Mouse (Mus musculus): ENCODE data around the gene Cacng5.

The Cacng5 gene

DNA sequence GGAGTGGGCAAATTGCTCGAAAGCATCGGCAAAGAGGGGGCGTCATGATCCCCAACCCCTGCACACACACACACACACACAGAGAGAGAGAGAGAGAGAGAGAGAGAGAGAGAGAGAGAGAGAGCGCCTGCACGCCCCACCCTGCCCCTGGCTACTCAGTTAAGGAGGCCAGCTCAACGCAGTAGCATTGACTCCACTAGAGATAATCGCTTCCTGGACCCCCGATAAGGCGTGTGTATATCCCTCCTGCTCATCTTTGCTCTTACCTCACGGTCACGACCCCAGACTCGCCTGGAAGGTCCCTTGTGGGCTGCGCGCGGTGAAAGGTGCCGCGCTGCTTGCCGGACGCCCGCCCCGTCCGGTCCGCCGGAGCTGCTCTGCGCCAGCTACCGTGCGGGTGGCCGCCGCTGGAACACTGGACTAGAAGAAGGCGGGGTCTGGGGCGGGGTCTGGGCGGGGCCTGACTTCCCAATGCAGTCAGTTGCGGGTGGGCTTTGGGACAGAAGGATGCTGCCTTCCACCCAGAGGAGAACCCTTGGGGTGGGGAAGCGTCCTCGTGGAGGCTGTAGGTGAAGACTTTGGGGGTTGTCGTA, at the start of gene Cacng5:
Gene Cacng5 (minus strand): TSS at position 422 of the 593 bp plus-strand sequence.
- DNase-seq (ENCODE audit: low read depth): no peak

DNA sequence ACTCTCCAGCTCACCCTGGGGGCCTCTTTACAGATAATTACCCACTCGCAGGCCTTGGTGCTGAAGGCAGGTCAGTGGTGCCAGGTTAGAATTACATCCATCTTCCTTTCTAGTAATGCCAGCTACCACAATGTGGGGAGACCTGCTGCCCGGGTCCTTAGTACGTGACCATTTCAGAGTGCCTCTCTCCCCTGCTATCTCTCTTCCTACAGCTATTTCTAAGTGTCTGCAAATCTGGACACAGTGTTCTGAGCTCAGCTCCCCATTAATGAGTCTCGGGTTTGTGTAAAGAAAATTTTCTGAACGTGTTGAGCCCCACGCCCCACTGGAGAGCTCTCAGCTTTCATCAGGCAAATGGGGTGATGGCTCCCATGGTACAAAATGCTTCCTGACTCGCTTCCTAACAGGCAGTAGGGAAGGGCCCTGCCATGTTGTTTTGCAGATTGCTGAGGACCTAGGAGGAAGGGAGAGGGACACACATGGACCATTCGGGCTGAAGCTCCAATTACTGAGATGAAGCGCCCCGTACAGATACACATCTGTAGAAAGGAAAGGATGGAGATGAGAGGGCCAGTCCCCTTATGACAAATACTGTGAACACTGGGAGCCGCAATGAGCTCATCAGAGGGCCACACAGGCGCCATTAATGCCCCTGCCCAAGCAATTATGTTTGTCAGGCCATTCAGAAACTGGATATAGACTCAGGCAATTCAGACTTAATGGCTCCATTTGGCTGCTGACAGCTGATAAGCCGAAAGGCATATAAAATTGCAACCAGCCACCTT, 42.9 kb upstream of the Cacng5 start:
- no peak for DNase-seq (ENCODE audit: low read depth)

- no peak for DNase-seq (ENCODE audit: low read depth)
Observed at GRCm38 (mm10) chr11:107955191-107956062, 40.6 kb upstream of the Cacng5 start.

DNA sequence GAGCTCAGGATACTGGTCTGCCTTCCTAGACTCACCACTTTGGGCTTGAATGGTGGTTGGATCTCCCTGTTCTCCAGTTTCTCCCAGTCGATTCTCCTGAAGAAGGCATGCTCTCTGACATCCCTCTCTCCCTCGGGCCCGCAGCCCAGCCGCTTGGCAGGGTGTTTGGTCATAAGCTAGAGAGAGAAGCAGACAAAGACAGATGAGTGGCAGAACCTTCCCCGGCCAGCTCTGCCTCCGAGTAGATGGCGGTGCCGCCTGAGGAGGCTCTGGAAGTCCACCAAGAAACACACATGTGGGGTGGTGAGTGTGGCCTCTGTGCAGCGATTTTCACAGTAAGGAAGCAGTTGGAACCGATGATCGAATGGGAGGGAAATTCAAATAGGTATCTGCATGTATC, 36.6 kb upstream of the Cacng5 start:
- no peak for DNase-seq (ENCODE audit: low read depth)

GRCm38 (mm10) chr11:107950658-107951057, 35.8 kb upstream of the Cacng5 start:
- no peak for DNase-seq (ENCODE audit: low read depth)

GRCm38 (mm10) chr11:107950211-107950610, 35.4 kb upstream of the Cacng5 start:
- no peak for DNase-seq (ENCODE audit: low read depth)

DNA sequence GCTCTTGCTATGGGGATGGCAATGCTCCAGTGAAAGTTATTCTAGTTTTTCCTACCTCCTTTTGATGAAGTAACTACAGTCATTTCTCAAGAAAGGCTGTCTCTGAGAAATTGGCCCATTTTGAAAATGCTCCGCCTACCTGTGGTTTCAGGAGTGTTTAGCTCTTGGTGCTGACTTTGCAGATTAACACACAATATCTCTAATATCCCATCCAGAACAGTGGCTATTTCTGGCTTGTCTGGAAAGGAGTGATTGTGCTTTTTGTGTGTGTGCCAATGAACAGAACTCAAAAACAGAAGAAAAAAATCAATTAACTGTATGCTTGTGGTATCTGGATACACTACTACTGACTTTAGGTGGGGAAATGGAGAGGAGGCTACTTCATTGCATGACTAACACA, 33.1 kb upstream of the Cacng5 start:
- DNase-seq (ENCODE audit: low read depth): no peak

DNA sequence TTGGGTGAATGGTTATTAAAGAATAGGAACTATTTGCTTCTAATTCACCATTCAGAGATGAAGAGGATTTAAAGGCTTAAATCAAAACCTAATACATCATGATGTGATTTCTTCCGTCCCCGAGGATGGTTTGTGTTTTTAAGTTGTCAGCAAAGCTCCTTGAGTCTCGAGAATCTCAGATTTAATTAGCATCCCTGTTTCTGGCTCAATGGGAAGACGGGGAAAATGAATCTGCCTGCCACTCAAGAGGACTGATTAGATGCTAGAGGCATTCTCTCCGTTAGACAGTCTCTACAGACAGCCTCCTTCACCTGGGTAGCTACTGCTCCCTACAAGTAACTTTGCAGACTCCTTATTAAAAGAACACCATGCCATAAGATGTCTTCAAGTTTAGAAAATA, 32.0 kb upstream of the Cacng5 start:
- no peak for DNase-seq (ENCODE audit: low read depth)

GRCm38 (mm10) chr11:107936929-107937328, 22.1 kb upstream of the Cacng5 start:
- DNase-seq (ENCODE audit: low read depth): no peak

GRCm38 (mm10) chr11:107931721-107932120, 16.9 kb upstream of the Cacng5 start:
- DNase-seq (ENCODE audit: low read depth): no peak

DNA sequence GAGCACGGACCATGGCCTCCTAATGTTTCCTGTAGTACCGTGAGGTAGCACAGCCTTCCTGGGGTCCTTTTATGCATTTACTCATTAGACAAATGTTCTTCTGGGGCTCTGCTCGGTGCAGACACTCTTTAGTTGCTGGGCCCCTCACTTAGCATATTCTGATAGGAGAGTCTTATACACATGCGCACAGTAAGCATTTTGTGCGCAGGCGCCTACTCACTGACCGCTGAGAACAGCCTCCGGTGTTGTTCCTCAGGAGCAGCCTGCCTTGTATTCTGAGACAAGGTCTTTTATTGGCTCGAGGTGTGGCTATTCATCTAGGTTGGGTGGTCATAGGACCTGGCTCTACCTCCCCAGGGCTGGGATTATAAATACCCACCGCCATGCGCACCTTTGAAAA, 16.4 kb upstream of the Cacng5 start:
- DNase-seq (ENCODE audit: low read depth): no peak

DNA sequence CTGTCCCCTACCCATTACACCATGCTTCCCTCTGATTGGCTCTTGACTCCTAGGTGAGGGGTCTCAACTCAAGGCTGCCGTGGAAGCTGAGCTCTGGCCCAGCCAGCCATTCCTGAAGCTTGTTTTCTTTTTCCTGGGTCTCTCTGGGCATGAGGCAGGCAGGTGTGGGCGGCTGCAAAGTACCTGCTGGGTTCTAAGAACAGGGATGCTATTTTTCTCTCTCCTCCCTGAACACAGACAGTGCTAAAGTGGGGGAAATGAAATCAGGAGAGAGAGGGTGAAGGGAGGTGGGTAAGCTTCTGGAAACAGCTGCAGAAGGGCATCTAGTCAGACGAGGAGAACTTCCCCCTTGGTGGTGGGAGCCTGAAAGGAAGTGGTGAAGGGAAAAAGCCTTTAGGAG, 14.9 kb upstream of the Cacng5 start:
- DNase-seq (ENCODE audit: low read depth): no peak

- no peak for DNase-seq (ENCODE audit: low read depth)
Observed at GRCm38 (mm10) chr11:107919852-107920508, 5.1 kb upstream of the Cacng5 start.

DNA sequence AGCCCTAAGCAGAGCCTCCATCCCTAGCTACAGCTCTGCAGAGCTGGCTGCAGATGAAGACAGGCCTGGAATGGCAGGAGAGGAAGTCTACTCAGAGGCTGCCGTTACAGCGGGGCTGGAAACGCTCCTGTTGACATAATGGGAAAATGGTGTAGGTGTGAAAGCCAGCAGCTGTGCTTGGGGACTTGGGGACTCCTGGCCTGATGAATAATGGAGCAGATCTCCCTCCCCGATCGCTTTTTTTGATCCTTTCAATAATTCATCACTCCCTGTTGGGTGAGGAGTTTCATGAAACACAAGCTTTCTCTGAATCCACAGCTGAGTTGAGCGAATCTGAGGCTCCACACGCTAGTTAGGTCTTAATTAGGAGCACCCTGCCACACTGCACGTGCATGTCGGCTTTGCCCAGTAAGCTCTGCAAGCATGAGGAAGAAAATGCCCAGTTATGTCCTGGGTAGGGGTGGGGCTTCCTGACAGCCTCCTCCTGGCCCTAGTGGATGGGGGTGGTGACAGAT, 2.9 kb upstream of the Cacng5 start:
- no peak for DNase-seq (ENCODE audit: low read depth)

- no peak for DNase-seq (ENCODE audit: low read depth)
Observed at GRCm38 (mm10) chr11:107913317-107913716, 1.5 kb downstream of the Cacng5 start.

DNA sequence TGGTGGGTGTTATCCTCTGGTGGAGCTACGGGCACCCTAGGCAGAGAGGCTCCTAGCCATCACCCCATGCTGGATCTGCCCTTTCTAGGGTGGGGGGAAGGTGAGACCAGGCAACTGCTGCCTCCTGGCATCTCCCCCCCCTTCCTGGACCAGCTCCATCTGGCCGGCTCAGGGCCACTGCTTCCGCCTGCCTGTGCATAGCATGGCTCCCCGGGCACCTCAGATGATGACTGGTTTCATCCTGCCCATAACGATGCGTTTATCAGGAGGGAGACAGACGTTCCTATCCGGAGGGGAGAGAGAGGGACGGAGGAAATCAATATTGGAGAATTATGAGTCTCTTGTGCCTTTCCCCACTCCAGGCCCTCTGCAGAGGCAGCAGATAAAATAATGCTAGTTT, 9.5 kb downstream of the Cacng5 start:
- DNase-seq (ENCODE audit: low read depth): no peak

DNA sequence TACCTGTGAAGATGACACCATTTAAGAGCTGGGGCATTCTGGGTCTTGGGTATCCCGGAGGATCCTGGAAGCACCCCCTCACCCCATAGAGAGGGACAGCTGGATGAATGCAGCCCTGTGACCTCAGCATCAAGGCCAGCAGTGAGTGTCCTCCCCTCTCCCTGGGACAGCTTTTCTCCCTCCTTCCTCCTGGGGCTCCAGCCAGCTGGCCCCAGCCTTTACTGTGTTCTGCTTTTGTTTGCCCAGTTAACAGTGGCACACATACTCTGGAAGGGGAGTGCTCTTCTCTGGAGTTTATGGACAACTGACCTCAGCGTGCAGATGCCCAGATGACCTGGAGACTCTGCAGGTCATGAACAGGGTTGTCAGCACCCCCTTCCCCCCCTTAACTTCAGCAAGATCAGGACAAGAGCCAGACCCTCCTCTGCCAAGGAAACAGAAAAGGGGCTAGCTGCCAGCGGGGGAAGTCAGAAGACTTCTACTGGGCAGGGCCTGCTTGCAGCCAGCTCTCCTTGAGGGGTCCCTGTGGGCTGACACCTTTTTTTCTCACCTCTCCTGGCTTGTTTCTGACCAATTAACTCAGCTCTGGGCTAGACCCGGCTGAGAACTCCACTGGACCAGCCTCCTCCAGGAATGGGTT, 10.8 kb downstream of the Cacng5 start:
- no peak for DNase-seq (ENCODE audit: low read depth)

DNA sequence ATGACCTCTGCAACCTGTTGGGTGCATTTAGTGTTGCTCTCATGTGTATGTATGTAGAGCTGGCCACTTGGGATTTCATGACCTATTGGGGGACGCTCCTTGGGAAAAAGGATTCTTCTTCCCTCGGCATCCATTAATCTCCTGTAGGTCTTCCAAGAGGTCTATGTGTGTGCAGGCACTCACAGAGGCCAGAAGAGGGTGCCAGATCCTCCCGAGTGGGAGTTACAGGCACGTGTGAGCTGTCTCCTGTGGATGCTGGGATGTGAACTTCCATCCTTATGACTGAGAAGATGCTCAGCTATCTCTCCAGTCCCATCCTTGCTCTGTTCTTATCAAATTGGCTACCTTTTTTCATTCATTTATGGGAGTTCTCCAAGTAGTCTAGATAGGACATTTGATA, 14.4 kb downstream of the Cacng5 start:
- no peak for DNase-seq (ENCODE audit: low read depth)

GRCm38 (mm10) chr11:107898698-107899097, 16.2 kb downstream of the Cacng5 start:
- no peak for DNase-seq (ENCODE audit: low read depth)

DNA sequence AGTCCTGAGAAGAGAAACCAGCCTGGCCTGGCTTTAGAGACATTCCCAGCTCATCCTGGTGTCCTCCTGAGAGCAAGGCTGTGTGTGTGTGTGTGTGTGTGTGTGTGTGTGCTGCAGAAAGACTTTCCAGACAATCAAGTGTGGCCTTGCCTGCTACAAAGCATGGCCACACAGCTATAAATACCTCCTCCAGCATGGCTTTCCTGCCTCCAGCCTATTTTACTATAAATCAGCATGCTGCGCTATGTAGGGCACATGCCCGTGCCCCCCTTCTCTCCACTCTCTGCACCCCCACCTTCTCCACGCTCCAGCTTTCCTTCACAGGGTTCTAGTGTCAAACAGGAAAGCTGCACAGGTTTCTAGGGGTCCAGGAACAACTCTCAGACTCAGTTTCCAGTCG, 19.2 kb downstream of the Cacng5 start:
- DNase-seq (ENCODE audit: low read depth): no peak

- no peak for DNase-seq (ENCODE audit: low read depth)
Observed at GRCm38 (mm10) chr11:107891377-107891776, 23.5 kb downstream of the Cacng5 start.

- DNase-seq (ENCODE audit: low read depth): no peak
Observed at GRCm38 (mm10) chr11:107887342-107887741, 27.5 kb downstream of the Cacng5 start.

All from naive thymus-derived CD4-positive, alpha-beta T cell, adult 2 months (primary cell).